Mouse (Mus musculus): Measurements from ENCODE around the gene Nrip2.

GRCm38 (mm10) chr6:128436356-128437005 lies 37.4 kb downstream of the Nrip2 start:
- TF ChIP-seq CTCF (IDR thresholded peaks at IDR 0.05; ENCODE audit: low read depth) (no peak), EP300 (IDR thresholded peaks at IDR 0.05; ENCODE audit: low read depth) (no peak)
